Mouse (Mus musculus) liver, adult 2 months (tissue): ENCODE measurements around the gene Gm37419.

ENCODE experiments used
- CTCF ChIP-seq: fragments of 200-500 bp; IDR thresholded peaks from 2 replicates; pipeline ENCODE4 v1.5.1; 2011; ENCODE audit warnings: low read depth, low read length, control low read depth
- POLR2A ChIP-seq: fragments of 200-500 bp; IDR thresholded peaks from 2 replicates; pipeline ENCODE4 v1.6.1; 2011; ENCODE audit warnings: low read length, control low read depth; ENCODE audit not compliant: insufficient read depth; ENCODE audit errors: extremely low read depth

GRCm38 (mm10) chr16:23981925-23982851 is 6.1 kb upstream of the Gm37419 start:
- peak; percentile 78 for TF ChIP-seq CTCF
- 0 out of 2 replicates have a peak, but pooled peaks have one; percentile 6 for TF ChIP-seq POLR2A
